Mouse (Mus musculus) heart, adult 2 months (tissue): ENCODE measurements around the gene Clns1a. TPM values are rescaled to one million over a fixed set of nuclear protein-coding genes. Genes with fewer than 3 reads are reported as not detected.
A peak's percentile ranks its signal among the peaks of the same experiment; 100 is the strongest.

Experiments
- DNase-seq, 2 experiments: peaks; one replicate each; pipeline ENCODE4 v3.0.0; 2021
- H3K27ac ChIP-seq: fragments of 200-600 bp; 2 replicates; pipeline ENCODE4 v1.8.1; 2022
- H3K27me3 ChIP-seq: fragments of 200-500 bp; 2 replicates; pipeline ENCODE4 v1.6.1; 2012; ENCODE audit warnings: mild to moderate bottlenecking, low read length, inconsistent platforms, mixed read lengths; ENCODE audit not compliant: control insufficient read depth, insufficient read depth
- H3K36me3 ChIP-seq: fragments of 200-500 bp; 2 replicates; pipeline ENCODE4 v1.6.1; 2012; ENCODE audit warnings: low read length, inconsistent platforms; ENCODE audit not compliant: control insufficient read depth, insufficient read depth
- H3K4me1 ChIP-seq: fragments of 200-500 bp; 2 replicates; pipeline ENCODE4 v1.6.1; 2011; ENCODE audit warnings: low read length; ENCODE audit not compliant: control insufficient read depth, insufficient read depth
- H3K4me3 ChIP-seq: fragments of 200-600 bp; 2 replicates; pipeline ENCODE4 v1.8.1; 2022
- H3K79me2 ChIP-seq: fragments of 200-500 bp; replicated peaks from 2 replicates; pipeline ENCODE4 v1.6.1; 2012; ENCODE audit warnings: mild to moderate bottlenecking, inconsistent platforms, low read length, moderate library complexity, mixed read lengths; ENCODE audit not compliant: control insufficient read depth, insufficient read depth
- H3K9ac ChIP-seq: fragments of 200-500 bp; 2 replicates; pipeline ENCODE4 v1.6.1; 2012; ENCODE audit warnings: low read depth, mild to moderate bottlenecking, control low read depth, inconsistent platforms, low read length, mixed read lengths
- CTCF ChIP-seq: fragments of 200-600 bp; IDR thresholded peaks from 2 replicates; pipeline ENCODE4 v1.8.1; 2022; ENCODE audit warnings: antibody characterized with exemption, mild to moderate bottlenecking, moderate library complexity
- EP300 ChIP-seq: fragments of 200-500 bp; IDR thresholded peaks from 2 replicates; pipeline ENCODE4 v1.6.1; 2011; ENCODE audit warnings: low read depth, low read length, control low read depth; ENCODE audit not compliant: insufficient read depth
- POLR2A ChIP-seq: fragments of 200-500 bp; IDR thresholded peaks from 2 replicates; pipeline ENCODE4 v1.6.1; 2011; ENCODE audit warnings: mild to moderate bottlenecking, low read depth, low read length, control low read depth; ENCODE audit not compliant: insufficient read depth
- WGBS: fragments of 180-500 bp; shearing (Covaris S2); methylation state at CpG from one replicate; pipeline ENCODE4 v1.1.7; 2018; 5-methylcytosine and 5-hydroxymethylcytosine counted together
- intact Hi-C: fragments of 180-260 bp; cut with DNase I; formaldehyde crosslinking; loops from one replicate; pipeline ENCODE4 v1.15.1; 2025
- polyA plus RNA-seq: library from polyadenylated mRNA; depleted of rRNA; stranded (reverse); fragments of >200 nt; gene quantifications from 2 replicates; pipeline ENCODE4 v1.2.3, GENCODE M21; 2012
- total RNA-seq, 2 experiments: library from RNA; stranded (reverse); gene quantifications; 2 replicates each; pipeline ENCODE4 v1.2.3; 2021

The Clns1a gene
- total and polyA plus RNA-seq, 3 experiments: 18.9 to 29.8 (median 25.9) TPM

DNA sequence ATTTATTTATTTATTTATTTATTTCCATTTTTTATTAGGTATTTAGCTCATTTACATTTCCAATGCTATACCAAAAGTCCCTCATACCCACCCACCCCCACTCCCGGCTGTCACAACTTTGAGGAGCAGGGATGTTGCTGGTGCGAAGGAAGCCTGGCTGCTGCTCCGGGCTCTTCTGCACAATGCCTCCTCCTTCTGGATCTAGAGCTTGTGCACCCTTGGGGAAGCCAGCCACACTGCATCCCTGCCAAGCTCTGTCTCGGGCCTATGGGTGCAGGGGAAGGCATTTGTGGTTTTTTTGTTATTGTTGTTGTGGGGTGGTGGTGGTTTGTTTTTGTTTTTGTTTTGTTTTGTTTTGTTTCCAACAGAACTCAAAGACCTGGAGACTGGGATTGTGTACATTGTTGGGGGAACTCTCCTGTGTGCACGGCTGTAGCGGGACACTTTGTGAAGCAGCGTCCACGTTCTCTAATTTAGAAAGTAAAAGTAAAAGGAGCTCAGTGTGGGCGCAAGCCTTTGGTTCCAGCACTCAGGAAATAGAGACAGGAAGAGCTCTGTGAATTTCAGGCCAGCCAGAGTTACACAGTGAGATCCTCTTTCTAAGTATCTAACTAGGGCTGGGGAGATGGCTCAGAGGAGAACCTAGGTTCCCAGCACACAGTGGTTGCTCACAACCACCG, 52.2 kb downstream of the Clns1a start:
- H3K4me1 ChIP-seq: peaks cover 6% of the 10 kb centered on the region
- H3K36me3 ChIP-seq: no peaks in the 10 kb centered on the region
- peak overlapping the region; percentile 87 for H3K27ac ChIP-seq
- intact Hi-C loops: loop anchor here (5.0 kb wide), 3 partner anchors 99 to 354 kb away; no protein-coding TSS in a partner anchor
- TF ChIP-seq POLR2A (no peak; the same call in 1 of the 2 replicates), CTCF (no peak), EP300 (no peak)
- H3K9ac ChIP-seq: peak overlapping the region; percentile 69
- 31% methylated on average over 10 of the region's 10 CpGs for WGBS
- peak overlapping the region; percentile 31 for H3K4me3 ChIP-seq
- no peaks in the 10 kb centered on the region for H3K79me2 ChIP-seq
- no peaks in the 10 kb centered on the region for H3K27me3 ChIP-seq
- peak; percentile 52 for DNase-seq

GRCm38 (mm10) chr7:97749207-97750190, 53.1 kb downstream of the Clns1a start:
- peak; percentile 42 to 55 for DNase-seq
- no peaks in the 10 kb centered on the region for H3K27me3 ChIP-seq
- H3K27ac ChIP-seq: peak overlapping the region; percentile 87
- intact Hi-C loops: loop anchor here (5.0 kb wide), 3 partner anchors 98 to 353 kb away; no protein-coding TSS in a partner anchor
- TF ChIP-seq POLR2A (peak; percentile 38), CTCF (no peak), EP300 (no peak)
- H3K36me3 ChIP-seq: no peaks in the 10 kb centered on the region
- H3K4me3 ChIP-seq: peak overlapping the region; percentile 31
- peaks cover 6% of the 10 kb centered on the region for H3K4me1 ChIP-seq
- H3K79me2 ChIP-seq: no peaks in the 10 kb centered on the region
- H3K9ac ChIP-seq: peak overlapping the region; percentile 69
- 41% methylated on average over 19 of the region's 19 CpGs for WGBS

DNA sequence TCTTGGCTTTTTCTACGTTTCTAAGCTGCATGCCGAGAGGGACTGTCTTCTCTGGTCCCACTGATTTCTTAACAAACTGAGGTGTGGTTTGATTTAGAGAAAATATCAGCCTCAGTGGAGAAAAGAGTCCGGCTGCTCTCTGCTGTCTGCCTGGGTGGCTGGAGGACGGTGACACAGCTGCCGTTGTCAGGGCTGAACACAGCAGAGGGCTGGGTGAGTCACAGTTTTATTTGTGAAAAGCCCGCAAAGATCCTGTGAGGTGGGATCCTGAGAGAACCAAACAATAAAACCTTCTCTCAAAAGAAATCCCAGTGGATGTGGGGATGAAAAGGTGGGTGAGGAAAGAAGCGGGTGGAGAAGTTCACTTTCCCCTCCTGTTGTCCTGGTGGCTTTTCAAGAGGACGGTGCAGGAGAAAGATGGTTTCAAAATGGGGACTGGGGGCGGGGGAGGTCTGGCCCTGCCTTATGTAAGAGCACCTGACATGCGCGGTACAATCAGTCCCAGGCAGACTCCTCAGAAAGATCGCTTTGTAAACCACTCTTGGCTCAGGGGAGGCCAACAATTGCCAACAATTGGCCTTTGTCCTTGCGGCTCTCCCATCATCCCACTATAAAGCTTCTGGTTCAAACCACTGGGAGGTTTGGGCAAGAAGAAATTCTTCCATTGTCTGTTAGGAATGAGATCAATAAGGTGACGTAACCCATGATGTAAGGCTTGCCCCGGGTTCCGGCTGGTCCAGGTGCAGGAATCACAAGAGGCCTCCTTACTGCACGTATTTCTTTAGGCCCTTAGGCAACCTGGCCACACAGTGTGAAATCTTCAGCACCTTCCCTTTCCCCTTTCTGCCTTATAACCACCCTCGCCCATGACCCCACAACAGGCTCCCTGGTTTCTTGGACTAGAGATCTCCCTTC, 60.8 kb downstream of the Clns1a start:
- H3K79me2 ChIP-seq: no peaks in the 10 kb centered on the region
- no peak overlapping the region for H3K9ac ChIP-seq
- intact Hi-C loops: no loop called here
- H3K4me1 ChIP-seq: no peaks in the 10 kb centered on the region
- H3K36me3 ChIP-seq: no peaks in the 10 kb centered on the region
- no peak overlapping the region for H3K4me3 ChIP-seq
- DNase-seq: no peak
- H3K27me3 ChIP-seq: no peaks in the 10 kb centered on the region
- TF ChIP-seq CTCF (no peak), POLR2A (no peak), EP300 (no peak)
- WGBS: 69% methylated on average over 18 of the region's 18 CpGs
- H3K27ac ChIP-seq: no peak overlapping the region

GRCm38 (mm10) chr7:97764591-97764990, 68.2 kb downstream of the Clns1a start:
- intact Hi-C loops: no loop called here
- Histone ChIP-seq H3K79me2 (no peaks in the 10 kb centered on the region), H3K4me3 (no peak overlapping the region), H3K27ac (no peak overlapping the region), H3K27me3 (no peaks in the 10 kb centered on the region), H3K4me1 (no peaks in the 10 kb centered on the region), H3K9ac (no peak overlapping the region), H3K36me3 (no peaks in the 10 kb centered on the region)
- WGBS: 75% methylated on average over 11 of the region's 11 CpGs
- TF ChIP-seq CTCF (no peak), EP300 (no peak), POLR2A (no peak)
- no peak for DNase-seq

DNA sequence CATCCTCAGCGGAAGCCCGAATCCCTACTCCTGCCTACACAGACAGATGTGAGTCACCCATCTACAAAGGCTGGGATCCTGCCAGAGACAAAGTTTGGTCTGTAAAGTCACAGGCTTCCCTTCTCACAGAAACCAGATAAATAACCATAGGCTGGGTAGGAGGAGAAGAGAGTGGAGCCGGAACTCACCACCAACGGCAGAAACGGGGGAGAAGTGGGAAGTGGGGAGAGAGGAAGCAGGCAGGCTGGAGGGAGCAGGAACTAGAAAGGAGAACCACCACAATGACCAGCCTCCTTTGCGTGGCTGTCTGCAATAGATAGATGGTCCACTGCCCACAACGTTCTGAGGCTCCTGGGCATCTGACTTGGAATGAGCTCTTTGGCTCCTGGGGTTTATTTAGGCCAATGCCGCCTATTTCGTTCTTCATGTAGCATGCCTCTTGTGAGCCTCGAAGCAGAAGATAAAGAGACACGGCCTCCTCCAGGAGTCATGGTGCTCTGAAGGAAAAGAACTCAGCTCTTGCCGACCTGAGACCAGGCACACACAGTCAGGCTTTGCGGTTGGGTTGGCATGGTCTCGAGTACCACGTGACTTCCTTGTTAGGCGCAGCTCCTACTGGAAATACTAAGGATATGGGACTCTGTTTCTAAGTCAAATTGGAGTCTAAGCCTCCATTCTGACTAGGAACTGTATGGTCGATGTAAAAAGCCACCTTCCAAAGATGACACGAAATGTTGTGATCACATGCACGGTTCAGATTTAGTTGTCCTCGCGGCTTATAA, 68.9 kb downstream of the Clns1a start:
- WGBS: 69% methylated on average over 21 of the region's 21 CpGs
- intact Hi-C loops: no loop called here

More for the DNA sequence above, 68.9 kb downstream of the Clns1a start:
- no peaks in the 10 kb centered on the region for H3K36me3 ChIP-seq
- DNase-seq: peak in 1 of 2 experiments; percentile 51
- TF ChIP-seq CTCF (no peak), EP300 (no peak), POLR2A (no peak)
- no peaks in the 10 kb centered on the region for H3K79me2 ChIP-seq
- no peaks in the 10 kb centered on the region for H3K4me1 ChIP-seq
- no peaks in the 10 kb centered on the region for H3K27me3 ChIP-seq
- H3K27ac ChIP-seq: no peak overlapping the region
- H3K9ac ChIP-seq: no peak overlapping the region
- H3K4me3 ChIP-seq: no peak overlapping the region
